In genomic region chr5:134525971-134526711, GRCm38 (mm10) we compare ENCODE assay signal across 14 mouse cellular contexts. TPM values are rescaled to one million over a fixed set of nuclear protein-coding genes. Genes with fewer than 3 reads are reported as not detected.
DNase-seq lines count a peak whose midpoint lies in the region; ATAC-seq and TF ChIP-seq lines count a peak whose summit lies in the region.
"Had no signal": no experiment of that assay in that cellular context is flagged by ENCODE, and none has a peak within 500 bp of the region (broad histone marks: within the 10 kb centered on the region; RNA-seq: fewer than 3 reads in every experiment).

No protein-coding gene starts in this region.

- H3K4me3 ChIP-seq in liver, adult 2 months (ENCODE audit: insufficient read depth, low read depth, low read length) = no peak overlapping the region
- no peak overlapping the region for H3K4me3 ChIP-seq in forebrain, embryonic 13.5 days
- H3K4me3 ChIP-seq: heart, embryonic 10.5 days had no signal

- no peak for ATAC-seq in CD4-positive, CD25-positive, alpha-beta regulatory T cell, adult 4 months
- no peak for ATAC-seq in forebrain, embryonic 13.5 days
- ATAC-seq: hindbrain, embryonic 16.5 days had no signal

- no peaks in the 10 kb centered on the region for H3K9me3 ChIP-seq in forebrain, embryonic 13.5 days (replicated peaks)
- H3K9me3 ChIP-seq: heart, embryonic 10.5 days had no signal

- H3K36me3 ChIP-seq in liver, adult 2 months (ENCODE audit: control insufficient read depth, insufficient read depth, low read length) = no peaks in the 10 kb centered on the region
- H3K36me3 ChIP-seq in forebrain, embryonic 13.5 days (ENCODE audit: poor library complexity, severe bottlenecking) = peaks cover 65% of the 10 kb centered on the region

- no peak overlapping the region for H3K4me2 ChIP-seq in forebrain, embryonic 13.5 days

- H3K27me3 ChIP-seq in liver, adult 2 months (ENCODE audit: control insufficient read depth, insufficient read depth, low read length) = no peaks in the 10 kb centered on the region
- no peaks in the 10 kb centered on the region for H3K27me3 ChIP-seq in forebrain, embryonic 13.5 days

- H3K4me1 ChIP-seq in liver, adult 2 months (ENCODE audit: control insufficient read depth, insufficient read depth, low read length) = no peaks in the 10 kb centered on the region
- peaks cover 24% of the 10 kb centered on the region for H3K4me1 ChIP-seq in forebrain, embryonic 13.5 days

- H3K9ac ChIP-seq in liver, adult 2 months (ENCODE audit: low read depth, low read length) = no peak overlapping the region
- no peak overlapping the region for H3K9ac ChIP-seq in forebrain, embryonic 13.5 days

- DNase-seq in CD4-positive, CD25-positive, alpha-beta regulatory T cell, adult 2 months (ENCODE audit: low read depth, low spot score) = peak; percentile 26
- DNase-seq in liver, adult 2 months (ENCODE audit: extremely low read depth, low read depth, low spot score) = no peak
- DNase-seq in liver = no peak
- DNase-seq in NIH3T3 (ENCODE audit: low read depth) = peak; percentile 51
- peak; percentile 61 to 74 for DNase-seq in cerebellum, postnatal 10 days
- DNase-seq in right cerebral cortex, postnatal 4 days = no peak
- DNase-seq: B cell, adult 2 months; layer of hippocampus, adult 9-11 months had no signal

- no peaks in the 10 kb centered on the region for H3K79me2 ChIP-seq in liver, adult 2 months (ENCODE audit: control insufficient read depth, insufficient read depth, low read length)

- WGBS in liver, adult 2 months = 92% methylated on average over 15 of the region's 15 CpGs
- WGBS in forebrain, embryonic 13.5 days = 92% methylated on average over 15 of the region's 15 CpGs

- H3K27ac ChIP-seq in liver, adult 2 months (replicated peaks; ENCODE audit: insufficient read depth, low read depth, low read length) = no peak overlapping the region
- H3K27ac ChIP-seq in forebrain, embryonic 13.5 days = no peak overlapping the region
- H3K27ac ChIP-seq: heart, embryonic 10.5 days had no signal

- no peak for TF ChIP-seq POLR2A in liver, adult 2 months (IDR thresholded peaks at IDR 0.05; ENCODE audit: extremely low read depth, insufficient read depth, low read length)

- 0 out of 2 replicates have a peak, but pooled peaks have one; percentile 23 for TF ChIP-seq CTCF in liver, adult 2 months (IDR thresholded peaks at IDR 0.05; ENCODE audit: low read depth, low read length)

RNA-seq across cellular contexts. Expression of gene Clip2, which starts 26.1 kb away (rescaled TPM):
- polyA plus RNA-seq in CD4-positive, CD25-positive, alpha-beta regulatory T cell, adult 4 months (2017; shearing (Covaris generic)) = under 1 TPM; 0.52 to 0.54 TPM
- 0.92 and 2.8 TPM in 2 replicates for total RNA-seq in liver, adult 2 months (2014; rRNA removed)
- 1.6 and 1.7 TPM in 2 replicates for polyA plus RNA-seq in liver, adult 2 months (2012; rRNA removed)
- polyA plus RNA-seq in forebrain, embryonic 13.5 days (2015; fragmentation: Nextera tagmentation; extraction: Ambion mirVana) = 9.4 and 11.4 TPM in 2 replicates

RNA-seq across cellular contexts. Expression of gene Syna, which starts 33.8 kb away (rescaled TPM):
- polyA plus RNA-seq in CD4-positive, CD25-positive, alpha-beta regulatory T cell, adult 4 months (2017; shearing (Covaris generic)) = under 1 TPM in 1 of 2 experiments, not detected in 1; 0.60 TPM
- total RNA-seq in liver, adult 2 months (2014; rRNA removed) = not detected in 2 replicates
- not detected in 2 replicates for polyA plus RNA-seq in liver, adult 2 months (2012; rRNA removed)
- 0.31 and 0.52 TPM in 2 replicates for polyA plus RNA-seq in forebrain, embryonic 13.5 days (2015; fragmentation: Nextera tagmentation; extraction: Ambion mirVana)
- polyA plus RNA-seq: embryonic facial prominence, embryonic 11.5 days; heart, embryonic 10.5 days; stomach, embryonic 14.5 days had no signal

RNA-seq across cellular contexts. Expression of gene Rfc2, which starts 55.0 kb away (rescaled TPM):
- 100 to 1,000 TPM; 134 to 185 TPM for polyA plus RNA-seq in CD4-positive, CD25-positive, alpha-beta regulatory T cell, adult 4 months (2017; shearing (Covaris generic))
- 15.3 and 25.1 TPM in 2 replicates for total RNA-seq in liver, adult 2 months (2014; rRNA removed)
- 22.6 and 24.4 TPM in 2 replicates for polyA plus RNA-seq in liver, adult 2 months (2012; rRNA removed)
- polyA plus RNA-seq in forebrain, embryonic 13.5 days (2015; fragmentation: Nextera tagmentation; extraction: Ambion mirVana) = 285 and 304 TPM in 2 replicates

Comparison
In these comparisons a context has a peak if more than half of its experiments do, and no peak if none do; other contexts are left out.
1. DNase-seq: peak in CD4-positive, CD25-positive, alpha-beta regulatory T cell, adult 2 months (single experiment), NIH3T3 (single experiment) and cerebellum, postnatal 10 days (2 of 2); none in liver, adult 2 months (single experiment), liver (single experiment) and right cerebral cortex, postnatal 4 days (single experiment).